In genomic region chr10:127471281-127471988, GRCm38 (mm10) we compare ENCODE assay signal across 9 mouse cellular contexts. TPM values are rescaled to one million over a fixed set of nuclear protein-coding genes. Genes with fewer than 3 reads are reported as not detected.
DNase-seq lines count a peak whose midpoint lies in the region; ATAC-seq and TF ChIP-seq lines count a peak whose summit lies in the region.
"Had no signal": no experiment of that assay in that cellular context is flagged by ENCODE, and none has a peak within 500 bp of the region (broad histone marks: within the 10 kb centered on the region; RNA-seq: fewer than 3 reads in every experiment).

No protein-coding gene starts in this region.

- intact Hi-C loops in heart, postnatal 14 days (cut with DNase I): no loop called here

- WGBS in heart, embryonic 10.5 days: 57% methylated on average over 15 of the region's 15 CpGs
- WGBS in lung, embryonic 14.5 days: 48% methylated on average over 15 of the region's 15 CpGs
- 23% methylated on average over 15 of the region's 15 CpGs for WGBS in liver, embryonic 13.5 days (ENCODE audit: insufficient replicate concordance)
- 82% methylated on average over 15 of the region's 15 CpGs for WGBS in neural tube, embryonic 15.5 days

- peak; percentile 79 for ATAC-seq in lung, embryonic 14.5 days (ENCODE audit: insufficient read depth)
- ATAC-seq in liver, embryonic 13.5 days (ENCODE audit: low read depth): 0 out of 2 replicates have a peak, but pooled peaks have one; percentile 26
- ATAC-seq in neural tube, embryonic 15.5 days (ENCODE audit: low FRiP score): no peak

- peak overlapping the region; percentile 67 for H3K27ac ChIP-seq in heart, embryonic 10.5 days
- no peak overlapping the region; the same call in 1 of the 2 replicates for H3K27ac ChIP-seq in lung, embryonic 14.5 days (ENCODE audit: low read depth)
- H3K27ac ChIP-seq in liver, embryonic 13.5 days: no peak overlapping the region; the same call in 1 of the 2 replicates
- H3K27ac ChIP-seq in neural tube, embryonic 15.5 days (replicated peaks): no peak overlapping the region

- H3K9ac ChIP-seq in lung, embryonic 14.5 days: no peak overlapping the region
- H3K9ac ChIP-seq in liver, embryonic 13.5 days: no peak overlapping the region
- no peak overlapping the region for H3K9ac ChIP-seq in neural tube, embryonic 15.5 days (replicated peaks)

- H3K4me1 ChIP-seq in heart, embryonic 10.5 days: peaks cover 19% of the 10 kb centered on the region
- H3K4me1 ChIP-seq in lung, embryonic 14.5 days (ENCODE audit: insufficient read depth): 0 out of 2 replicates have a peak, but pooled peaks cover 4% of the 10 kb centered on the region
- H3K4me1 ChIP-seq in liver, embryonic 13.5 days (replicated peaks): peaks cover 13% of the 10 kb centered on the region
- H3K4me1 ChIP-seq in neural tube, embryonic 15.5 days: no peaks in the 10 kb centered on the region

- H3K36me3 ChIP-seq in heart, embryonic 10.5 days: peaks cover 51% of the 10 kb centered on the region
- peaks cover 34% of the 10 kb centered on the region for H3K36me3 ChIP-seq in lung, embryonic 14.5 days (ENCODE audit: insufficient read depth)
- peaks cover 44% of the 10 kb centered on the region for H3K36me3 ChIP-seq in liver, embryonic 13.5 days
- peaks cover 48% of the 10 kb centered on the region for H3K36me3 ChIP-seq in neural tube, embryonic 15.5 days

- H3K9me3 ChIP-seq in heart, embryonic 10.5 days: no peaks in the 10 kb centered on the region
- H3K9me3 ChIP-seq in lung, embryonic 14.5 days (ENCODE audit: low read depth, low read length): no peaks in the 10 kb centered on the region
- H3K9me3 ChIP-seq in liver, embryonic 13.5 days (replicated peaks): no peaks in the 10 kb centered on the region
- H3K9me3 ChIP-seq in neural tube, embryonic 15.5 days (replicated peaks): no peaks in the 10 kb centered on the region

- TF ChIP-seq CTCF in lung, embryonic 14.5 days (IDR thresholded peaks at IDR 0.05; ENCODE audit: low read depth): no peak

- H3K27me3 ChIP-seq in heart, embryonic 10.5 days (ENCODE audit: insufficient read depth, poor library complexity, severe bottlenecking): no peaks in the 10 kb centered on the region
- H3K27me3 ChIP-seq in lung, embryonic 14.5 days (ENCODE audit: insufficient read depth, low read length): no peaks in the 10 kb centered on the region
- no peaks in the 10 kb centered on the region for H3K27me3 ChIP-seq in liver, embryonic 13.5 days
- no peaks in the 10 kb centered on the region for H3K27me3 ChIP-seq in neural tube, embryonic 15.5 days (replicated peaks)

- 0 out of 2 replicates have a peak overlapping the region, but pooled peaks have one; percentile 16 for H3K4me3 ChIP-seq in heart, embryonic 10.5 days
- H3K4me3 ChIP-seq in lung, embryonic 14.5 days (ENCODE audit: low read depth, low read length): no peak overlapping the region
- no peak overlapping the region for H3K4me3 ChIP-seq in liver, embryonic 13.5 days (replicated peaks)
- no peak overlapping the region for H3K4me3 ChIP-seq in neural tube, embryonic 15.5 days (replicated peaks)

- peak; percentile 79 for DNase-seq in heart, embryonic 10.5 days (ENCODE audit: low spot score)
- DNase-seq in heart, postnatal 14 days: no peak
- peak; percentile 40 for DNase-seq in lung, embryonic 14.5 days
- no peak for DNase-seq in lung, postnatal 14 days
- DNase-seq in liver, embryonic 13.5 days: no peak
- DNase-seq in thymus, postnatal 14 days: peak; percentile 69
- no peak for DNase-seq in right cerebral cortex, adult 2 months (ENCODE audit: low spot score in 2 of 2)

- no peak overlapping the region for H3K4me2 ChIP-seq in lung, embryonic 14.5 days
- H3K4me2 ChIP-seq in liver, embryonic 13.5 days: no peak overlapping the region
- no peak overlapping the region for H3K4me2 ChIP-seq in neural tube, embryonic 15.5 days
- H3K4me2 ChIP-seq: midbrain, embryonic 11.5 days had no signal

RNA-seq across cellular contexts. Expression of gene Stac3, which starts 30.1 kb away (rescaled TPM):
- polyA plus RNA-seq in heart, embryonic 10.5 days (2016; fragmentation: Nextera tagmentation; extraction: Ambion mirVana): 0.22 and 0.84 TPM in 2 replicates
- total RNA-seq in heart, postnatal 14 days (2021): 1 to 10 TPM in 1 of 2 experiments, under 1 TPM in 1; 0.88 to 2.1 TPM
- polyA plus RNA-seq in lung, embryonic 14.5 days (2014; fragmentation: Nextera tagmentation; extraction: Ambion mirVana): 0.12 TPM in 1 of 2 replicates, not detected in the other
- polyA plus RNA-seq in liver, embryonic 13.5 days (2015; fragmentation: Nextera tagmentation; extraction: Ambion mirVana): 0.17 and 0.47 TPM in 2 replicates
- 1.9 and 2.9 TPM in 2 replicates for polyA plus RNA-seq in neural tube, embryonic 15.5 days (2015; fragmentation: Nextera tagmentation; extraction: Ambion mirVana)

RNA-seq across cellular contexts. Expression of gene Ndufa4l2, which starts 43.3 kb away (rescaled TPM):
- 7.8 and 9.0 TPM in 2 replicates for polyA plus RNA-seq in heart, embryonic 10.5 days (2016; fragmentation: Nextera tagmentation; extraction: Ambion mirVana)
- 10 to 100 TPM; 38.3 TPM for total RNA-seq in heart, postnatal 14 days (2021)
- polyA plus RNA-seq in lung, embryonic 14.5 days (2014; fragmentation: Nextera tagmentation; extraction: Ambion mirVana): 36.4 and 44.9 TPM in 2 replicates
- polyA plus RNA-seq in liver, embryonic 13.5 days (2015; fragmentation: Nextera tagmentation; extraction: Ambion mirVana): 1.9 and 2.8 TPM in 2 replicates
- polyA plus RNA-seq in neural tube, embryonic 15.5 days (2015; fragmentation: Nextera tagmentation; extraction: Ambion mirVana): 17.8 and 22.5 TPM in 2 replicates

RNA-seq across cellular contexts. Expression of gene Shmt2, which starts 50.8 kb away (rescaled TPM):
- 101 and 126 TPM in 2 replicates for polyA plus RNA-seq in heart, embryonic 10.5 days (2016; fragmentation: Nextera tagmentation; extraction: Ambion mirVana)
- total RNA-seq in heart, postnatal 14 days (2021): 10 to 100 TPM; 38.3 to 39.2 TPM
- 99.6 and 101 TPM in 2 replicates for polyA plus RNA-seq in lung, embryonic 14.5 days (2014; fragmentation: Nextera tagmentation; extraction: Ambion mirVana)
- 133 and 142 TPM in 2 replicates for polyA plus RNA-seq in liver, embryonic 13.5 days (2015; fragmentation: Nextera tagmentation; extraction: Ambion mirVana)
- 50.4 and 69.9 TPM in 2 replicates for polyA plus RNA-seq in neural tube, embryonic 15.5 days (2015; fragmentation: Nextera tagmentation; extraction: Ambion mirVana)

Comparison
In these comparisons a context has a peak if more than half of its experiments do, and no peak if none do; other contexts are left out.
1. DNase-seq: peak in heart, embryonic 10.5 days (single experiment), lung, embryonic 14.5 days (single experiment) and thymus, postnatal 14 days (single experiment); none in heart, postnatal 14 days (0 of 2), lung, postnatal 14 days (single experiment), liver, embryonic 13.5 days (single experiment) and right cerebral cortex, adult 2 months (0 of 2).